Mouse (Mus musculus): Measurements from ENCODE around the gene Hltf. TPM values are rescaled to one million over a fixed set of nuclear protein-coding genes. Genes with fewer than 3 reads are reported as not detected.

Gene Hltf
- polyA plus RNA-seq, 1 experiment: 70.4 TPM

DNA sequence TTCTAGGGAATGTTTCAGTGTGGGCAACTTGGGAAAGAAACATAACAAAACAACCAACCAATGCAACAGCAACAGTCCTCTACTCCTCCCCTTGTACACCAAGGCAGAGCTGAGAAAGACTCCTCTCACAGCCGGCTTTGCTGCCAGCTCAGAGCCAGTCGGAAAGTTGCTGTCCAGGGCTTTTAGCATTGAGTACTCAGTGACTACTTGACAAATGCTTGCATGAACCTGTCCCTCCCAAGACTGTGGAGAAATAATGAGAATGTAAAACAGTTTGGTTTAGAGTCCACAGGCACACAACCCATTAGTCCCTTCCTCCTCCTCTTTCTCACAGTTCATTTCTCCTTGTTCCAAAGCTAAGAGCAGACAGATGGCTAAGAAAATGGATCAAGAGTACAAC is 86.8 kb downstream of the Hltf start:
- H3K4me3 ChIP-seq (ENCODE audit: low read depth, low read length): no peak overlapping the region
- no peak overlapping the region for H3K9ac ChIP-seq (ENCODE audit: low read depth, poor library complexity, severe bottlenecking)
- H3K9me3 ChIP-seq (replicated peaks; ENCODE audit: control insufficient read depth, insufficient read depth, low read length, poor library complexity, severe bottlenecking): no peaks in the 10 kb centered on the region
- no peak for TF ChIP-seq EP300 (IDR thresholded peaks at IDR 0.05; ENCODE audit: insufficient read depth, low read depth, low read length)
- no peak for TF ChIP-seq POLR2A (IDR thresholded peaks at IDR 0.05; ENCODE audit: insufficient read depth, low read length)
- no peak for TF ChIP-seq CTCF (IDR thresholded peaks at IDR 0.05; ENCODE audit: low read depth, low read length)
- H3K27me3 ChIP-seq (ENCODE audit: control insufficient read depth, insufficient read depth, low read length, poor library complexity, severe bottlenecking): no peaks in the 10 kb centered on the region
- no peaks in the 10 kb centered on the region for H3K36me3 ChIP-seq (ENCODE audit: control insufficient read depth, insufficient read depth, low read length, poor library complexity, severe bottlenecking)
- H3K27ac ChIP-seq (ENCODE audit: insufficient read depth, low read length): no peak overlapping the region
- H3K4me1 ChIP-seq (ENCODE audit: control insufficient read depth, insufficient read depth, low read length): no peaks in the 10 kb centered on the region

DNA sequence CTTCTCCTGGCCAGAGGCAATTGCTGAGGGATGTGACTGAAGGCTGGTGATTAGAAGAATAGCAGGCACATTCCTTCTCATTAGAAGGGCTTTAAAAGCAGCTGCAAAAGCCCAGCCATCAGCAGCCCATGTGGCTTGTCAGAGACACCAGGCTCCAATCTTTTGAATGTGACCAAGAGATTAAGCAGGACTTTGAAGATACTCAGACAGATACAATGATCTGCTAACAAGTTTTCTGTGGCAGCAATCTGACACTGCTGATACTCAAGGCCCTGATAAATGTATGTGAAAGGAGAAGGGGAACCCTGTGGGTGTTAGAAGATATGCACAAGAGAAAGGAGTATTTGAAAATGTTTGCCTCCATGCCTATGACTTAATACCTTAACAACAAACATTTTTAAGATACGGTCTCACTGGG is 88.1 kb downstream of the Hltf start:
- no peaks in the 10 kb centered on the region for H3K27me3 ChIP-seq (ENCODE audit: control insufficient read depth, insufficient read depth, low read length, poor library complexity, severe bottlenecking)
- H3K4me1 ChIP-seq (ENCODE audit: control insufficient read depth, insufficient read depth, low read length): peaks cover under 1% of the 10 kb centered on the region
- H3K9me3 ChIP-seq (replicated peaks; ENCODE audit: control insufficient read depth, insufficient read depth, low read length, poor library complexity, severe bottlenecking): no peaks in the 10 kb centered on the region
- no peak overlapping the region for H3K27ac ChIP-seq (ENCODE audit: insufficient read depth, low read length)
- H3K9ac ChIP-seq (ENCODE audit: low read depth, poor library complexity, severe bottlenecking): no peak overlapping the region
- H3K36me3 ChIP-seq (ENCODE audit: control insufficient read depth, insufficient read depth, low read length, poor library complexity, severe bottlenecking): no peaks in the 10 kb centered on the region
- H3K4me3 ChIP-seq (ENCODE audit: low read depth, low read length): no peak overlapping the region
- TF ChIP-seq POLR2A (IDR thresholded peaks at IDR 0.05; ENCODE audit: insufficient read depth, low read length) (no peak), EP300 (IDR thresholded peaks at IDR 0.05; ENCODE audit: insufficient read depth, low read depth, low read length) (no peak), CTCF (IDR thresholded peaks at IDR 0.05; ENCODE audit: low read depth, low read length) (no peak)

DNA sequence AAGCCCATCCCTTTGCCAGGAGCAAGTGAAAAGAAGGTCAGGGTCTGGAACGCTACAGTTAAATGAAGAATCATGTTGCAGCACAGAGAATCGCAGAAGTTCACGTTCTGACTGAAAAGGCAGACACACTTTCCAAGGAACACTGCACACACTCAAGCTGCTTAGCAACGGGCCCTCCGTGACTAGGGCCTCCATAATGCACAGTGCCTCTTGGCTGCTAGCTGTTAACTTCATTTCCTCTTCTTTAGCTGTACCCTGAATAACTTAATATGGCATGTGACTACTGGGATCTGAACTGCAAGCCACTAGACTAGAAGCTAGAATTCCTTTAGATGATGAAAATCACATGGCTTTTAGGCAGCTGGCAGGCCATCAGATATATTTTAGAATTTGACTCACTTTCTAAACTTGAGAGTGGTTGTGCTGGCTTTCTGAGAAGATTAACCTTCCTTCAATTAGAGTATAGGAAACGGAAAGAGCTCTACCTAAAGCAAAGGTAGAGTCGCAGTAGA is 89.3 kb downstream of the Hltf start:
- no peaks in the 10 kb centered on the region for H3K27me3 ChIP-seq (ENCODE audit: control insufficient read depth, insufficient read depth, low read length, poor library complexity, severe bottlenecking)
- no peak overlapping the region for H3K9ac ChIP-seq (ENCODE audit: low read depth, poor library complexity, severe bottlenecking)
- H3K4me1 ChIP-seq (ENCODE audit: control insufficient read depth, insufficient read depth, low read length): peaks cover 2% of the 10 kb centered on the region
- no peak overlapping the region for H3K27ac ChIP-seq (ENCODE audit: insufficient read depth, low read length)
- no peaks in the 10 kb centered on the region for H3K36me3 ChIP-seq (ENCODE audit: control insufficient read depth, insufficient read depth, low read length, poor library complexity, severe bottlenecking)
- no peak overlapping the region for H3K4me3 ChIP-seq (ENCODE audit: low read depth, low read length)
- no peaks in the 10 kb centered on the region for H3K9me3 ChIP-seq (replicated peaks; ENCODE audit: control insufficient read depth, insufficient read depth, low read length, poor library complexity, severe bottlenecking)
- TF ChIP-seq EP300 (IDR thresholded peaks at IDR 0.05; ENCODE audit: insufficient read depth, low read depth, low read length): no peak
- no peak for TF ChIP-seq CTCF (IDR thresholded peaks at IDR 0.05; ENCODE audit: low read depth, low read length)
- no peak for TF ChIP-seq POLR2A (IDR thresholded peaks at IDR 0.05; ENCODE audit: insufficient read depth, low read length)

DNA sequence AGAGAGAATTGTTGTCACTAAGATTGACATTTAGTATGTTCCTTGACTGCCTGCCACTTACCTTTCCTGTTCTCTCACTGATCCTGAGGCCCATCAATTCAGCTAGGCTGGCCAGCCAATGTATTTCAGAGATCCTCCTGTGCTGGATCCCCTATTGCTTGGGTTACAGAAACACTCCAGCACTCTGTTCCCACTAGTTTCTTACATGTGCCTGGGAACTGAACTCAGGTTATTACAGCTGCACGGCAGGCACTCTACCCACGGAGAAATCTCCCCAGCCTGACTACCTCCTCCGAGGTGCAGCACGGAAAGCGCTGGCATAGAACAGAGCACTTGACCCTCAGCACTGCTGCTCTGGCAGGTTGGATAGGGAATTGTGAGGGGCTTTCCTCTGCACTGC is 90.0 kb downstream of the Hltf start:
- Histone ChIP-seq H3K9me3 (replicated peaks; ENCODE audit: control insufficient read depth, insufficient read depth, low read length, poor library complexity, severe bottlenecking) (no peaks in the 10 kb centered on the region), H3K27ac (ENCODE audit: insufficient read depth, low read length) (no peak overlapping the region), H3K4me1 (ENCODE audit: control insufficient read depth, insufficient read depth, low read length) (peaks cover 2% of the 10 kb centered on the region), H3K4me3 (ENCODE audit: low read depth, low read length) (no peak overlapping the region), H3K36me3 (ENCODE audit: control insufficient read depth, insufficient read depth, low read length, poor library complexity, severe bottlenecking) (no peaks in the 10 kb centered on the region), H3K27me3 (ENCODE audit: control insufficient read depth, insufficient read depth, low read length, poor library complexity, severe bottlenecking) (no peaks in the 10 kb centered on the region), H3K9ac (ENCODE audit: low read depth, poor library complexity, severe bottlenecking) (no peak overlapping the region)
- no peak for TF ChIP-seq POLR2A (IDR thresholded peaks at IDR 0.05; ENCODE audit: insufficient read depth, low read length)
- no peak for TF ChIP-seq EP300 (IDR thresholded peaks at IDR 0.05; ENCODE audit: insufficient read depth, low read depth, low read length)

DNA sequence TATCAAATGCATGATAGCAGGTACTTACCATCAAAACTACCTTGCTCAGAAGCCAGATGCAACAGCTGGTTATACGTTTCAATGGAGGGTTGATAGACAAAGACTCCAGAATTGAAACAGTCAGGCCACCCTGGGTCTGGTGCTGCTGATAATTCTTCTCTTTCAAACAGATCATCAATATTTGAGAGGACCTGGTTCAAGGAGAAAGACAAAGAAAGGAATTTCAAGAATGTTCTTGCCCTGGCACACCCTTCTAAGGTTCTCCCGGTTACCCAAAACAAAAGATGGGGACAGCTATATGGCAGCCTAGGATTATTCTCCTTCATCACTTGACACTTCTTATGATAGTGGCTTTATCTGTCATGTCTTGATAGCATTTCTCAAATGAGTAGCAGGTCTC is 92.9 kb downstream of the Hltf start:
- Histone ChIP-seq H3K9me3 (replicated peaks; ENCODE audit: control insufficient read depth, insufficient read depth, low read length, poor library complexity, severe bottlenecking) (no peaks in the 10 kb centered on the region), H3K27ac (ENCODE audit: insufficient read depth, low read length) (no peak overlapping the region), H3K4me3 (ENCODE audit: low read depth, low read length) (no peak overlapping the region), H3K27me3 (ENCODE audit: control insufficient read depth, insufficient read depth, low read length, poor library complexity, severe bottlenecking) (peaks cover 5% of the 10 kb centered on the region), H3K4me1 (ENCODE audit: control insufficient read depth, insufficient read depth, low read length) (peaks cover 2% of the 10 kb centered on the region), H3K36me3 (ENCODE audit: control insufficient read depth, insufficient read depth, low read length, poor library complexity, severe bottlenecking) (no peaks in the 10 kb centered on the region), H3K9ac (ENCODE audit: low read depth, poor library complexity, severe bottlenecking) (no peak overlapping the region)
- TF ChIP-seq CTCF (IDR thresholded peaks at IDR 0.05; ENCODE audit: low read depth, low read length) (no peak), EP300 (IDR thresholded peaks at IDR 0.05; ENCODE audit: insufficient read depth, low read depth, low read length) (no peak), POLR2A (IDR thresholded peaks at IDR 0.05; ENCODE audit: insufficient read depth, low read length) (no peak)

DNA sequence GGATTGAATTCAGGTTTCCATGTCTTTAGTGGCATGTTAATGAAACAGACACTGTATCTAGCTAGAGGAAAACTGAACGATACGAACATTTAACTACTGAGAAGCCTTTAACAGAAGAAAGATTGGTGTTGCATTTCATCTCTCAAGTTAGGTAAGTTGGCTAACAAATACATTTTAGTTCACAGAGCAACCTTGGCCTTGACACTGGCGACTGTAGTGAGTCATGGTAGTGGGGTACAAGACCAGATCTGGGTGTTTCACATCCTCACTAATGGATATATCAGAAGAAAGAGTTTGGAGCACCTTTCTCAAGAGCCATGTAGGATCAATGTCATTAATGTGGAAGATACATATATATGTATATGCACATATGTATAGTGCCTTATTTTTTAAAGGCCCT is 94.0 kb downstream of the Hltf start:
- TF ChIP-seq EP300 (IDR thresholded peaks at IDR 0.05; ENCODE audit: insufficient read depth, low read depth, low read length): no peak
- no peak for TF ChIP-seq CTCF (IDR thresholded peaks at IDR 0.05; ENCODE audit: low read depth, low read length)
- no peak for TF ChIP-seq POLR2A (IDR thresholded peaks at IDR 0.05; ENCODE audit: insufficient read depth, low read length)
- H3K36me3 ChIP-seq (ENCODE audit: control insufficient read depth, insufficient read depth, low read length, poor library complexity, severe bottlenecking): no peaks in the 10 kb centered on the region

More for the DNA sequence above, 94.0 kb downstream of the Hltf start:
- Histone ChIP-seq H3K27me3 (ENCODE audit: control insufficient read depth, insufficient read depth, low read length, poor library complexity, severe bottlenecking) (peaks cover 5% of the 10 kb centered on the region), H3K9ac (ENCODE audit: low read depth, poor library complexity, severe bottlenecking) (no peak overlapping the region), H3K27ac (ENCODE audit: insufficient read depth, low read length) (no peak overlapping the region), H3K4me3 (ENCODE audit: low read depth, low read length) (no peak overlapping the region), H3K9me3 (replicated peaks; ENCODE audit: control insufficient read depth, insufficient read depth, low read length, poor library complexity, severe bottlenecking) (no peaks in the 10 kb centered on the region), H3K4me1 (ENCODE audit: control insufficient read depth, insufficient read depth, low read length) (peaks cover 2% of the 10 kb centered on the region)

Data from ES-Bruce4 (cell line).